Mouse (Mus musculus) CD8-positive naive resting alpha-beta T cell, adult 2 months (primary cell): ENCODE data around the gene Fam241a.
A peak's percentile ranks its signal among the peaks of the same experiment; 100 is the strongest.

ENCODE experiments used
- DNase-seq, 2 experiments: peaks; one replicate each; pipeline ENCODE4 v3.0.0; 2022; ENCODE audit warnings: low read depth in 2 of 2, low spot score in 2 of 2

Fam241a gene

GRCm38 (mm10) chr3:127837972-127838644 is 58.0 kb downstream of the Fam241a start:
- no peak for DNase-seq

- peak; percentile 97 to 98 for DNase-seq
These were observed 58.8 kb downstream of the Fam241a start, which contains the start of gene Ap1ar for GRCm38 (mm10) chr3:127837154-127837865. Gene Ap1ar, minus strand, starts transcription at chr3:127837523.

DNA sequence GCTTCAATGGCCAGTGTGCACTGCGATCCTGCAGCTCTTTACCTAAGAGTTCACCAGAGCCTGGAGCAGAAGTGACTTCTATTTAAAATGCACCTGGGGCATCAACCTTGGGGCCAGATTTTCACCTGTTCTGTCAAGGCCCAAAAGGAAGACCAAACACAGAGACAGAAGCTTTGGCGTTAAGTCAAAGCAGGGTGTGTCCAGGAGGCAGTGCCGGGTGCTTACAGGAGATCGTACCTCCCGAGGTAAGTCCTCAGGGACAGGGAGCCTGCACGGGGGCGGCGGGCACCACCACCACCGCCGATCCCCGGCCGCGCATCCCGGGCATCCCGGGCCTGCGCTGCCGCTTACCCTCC is 59.3 kb downstream of the Fam241a start:
- no peak for DNase-seq

DNA sequence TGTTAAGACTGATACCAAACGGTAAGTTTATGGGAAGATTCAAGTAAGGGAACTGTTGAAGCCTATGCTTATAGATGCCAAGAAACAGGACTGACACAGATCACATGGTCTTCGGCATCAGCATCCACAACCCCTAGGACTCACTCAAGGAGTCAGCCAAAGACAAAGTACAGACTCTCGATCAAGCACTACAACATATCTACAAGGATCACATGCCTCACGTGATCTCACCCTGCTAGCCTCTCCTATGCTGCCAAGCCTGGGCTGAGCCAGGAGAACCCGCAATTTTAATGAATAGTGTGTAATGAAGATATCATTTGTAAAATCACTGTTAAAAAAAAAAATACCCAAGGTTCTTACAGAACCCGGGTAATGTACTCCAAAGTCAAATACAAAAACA is 60.5 kb downstream of the Fam241a start:
- DNase-seq: no peak

DNA sequence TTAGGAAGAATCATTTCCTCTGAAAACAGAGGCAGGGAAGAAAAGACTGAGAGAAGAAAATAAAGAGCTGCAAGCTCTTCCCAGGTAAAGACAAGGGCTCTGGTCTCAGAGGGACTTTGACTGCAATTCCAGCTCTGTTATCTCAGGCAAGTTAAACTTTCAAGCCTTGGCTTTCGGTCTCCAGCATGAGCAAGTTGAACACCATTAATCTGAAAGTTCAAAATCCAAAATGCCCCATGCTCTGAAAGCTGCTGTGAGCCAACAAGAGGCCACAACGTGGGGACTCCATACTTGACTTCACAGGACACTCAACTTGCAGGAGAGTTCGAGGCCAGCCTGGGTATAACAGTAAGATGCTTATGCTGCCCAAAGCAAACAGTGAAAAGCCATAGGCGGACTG is 62.1 kb downstream of the Fam241a start:
- no peak for DNase-seq

- no peak for DNase-seq
These were observed 65.0 kb downstream of the Fam241a start for GRCm38 (mm10) chr3:127831079-127831478.

GRCm38 (mm10) chr3:127830183-127830582 is 65.9 kb downstream of the Fam241a start:
- no peak for DNase-seq

- DNase-seq: no peak
These were observed 69.0 kb downstream of the Fam241a start for GRCm38 (mm10) chr3:127827123-127827522.

- no peak for DNase-seq
These were observed 69.6 kb downstream of the Fam241a start for GRCm38 (mm10) chr3:127826503-127826902.

DNA sequence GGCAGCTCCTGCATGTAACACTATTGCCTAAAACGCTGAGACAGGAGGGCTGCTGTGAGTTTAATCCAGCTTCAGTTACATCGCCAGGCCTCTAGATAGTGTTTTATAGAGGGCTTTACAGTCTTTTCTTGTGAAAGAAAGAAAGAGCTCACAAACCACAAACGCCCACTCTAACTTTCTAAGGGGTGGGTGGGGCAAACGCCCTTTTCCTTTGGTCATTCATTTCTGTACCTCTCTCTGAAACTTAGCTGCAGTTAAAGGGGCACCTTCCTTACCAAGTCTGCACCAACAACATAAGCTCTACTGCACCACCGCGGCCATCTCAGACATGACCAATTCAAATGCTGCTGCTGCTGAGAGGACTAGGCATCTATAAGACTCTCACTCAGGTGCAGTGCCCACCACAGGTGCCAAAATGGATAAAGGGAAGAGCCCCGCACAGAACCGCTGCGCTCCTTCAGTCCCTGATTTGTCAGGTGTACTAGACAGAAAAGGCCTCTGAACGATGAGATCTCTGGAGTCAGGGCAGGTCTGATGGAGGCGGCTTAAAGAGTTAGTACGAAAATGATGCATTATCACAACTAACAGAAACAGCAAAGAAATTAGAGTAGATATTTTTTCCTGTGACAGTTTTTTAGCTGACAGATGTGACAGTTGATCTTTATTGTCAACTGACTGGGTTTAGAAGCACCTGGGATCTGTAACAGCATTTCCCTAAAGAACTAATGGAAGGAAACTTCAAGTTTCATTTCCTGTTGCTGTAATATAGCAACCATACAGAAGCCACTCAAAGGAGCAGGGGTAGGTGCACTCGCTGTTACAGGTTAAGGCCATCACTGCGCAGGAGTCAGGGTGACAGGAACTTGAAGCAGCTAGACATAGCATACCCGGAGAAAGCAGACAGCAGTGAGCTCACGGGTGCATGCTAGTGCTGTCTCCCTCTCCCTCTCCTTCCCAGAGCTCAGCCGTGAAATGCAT is 71.9 kb downstream of the Fam241a start:
- peak; percentile 41 to 45 for DNase-seq

GRCm38 (mm10) chr3:127821209-127821608 is 74.9 kb downstream of the Fam241a start:
- no peak for DNase-seq

DNA sequence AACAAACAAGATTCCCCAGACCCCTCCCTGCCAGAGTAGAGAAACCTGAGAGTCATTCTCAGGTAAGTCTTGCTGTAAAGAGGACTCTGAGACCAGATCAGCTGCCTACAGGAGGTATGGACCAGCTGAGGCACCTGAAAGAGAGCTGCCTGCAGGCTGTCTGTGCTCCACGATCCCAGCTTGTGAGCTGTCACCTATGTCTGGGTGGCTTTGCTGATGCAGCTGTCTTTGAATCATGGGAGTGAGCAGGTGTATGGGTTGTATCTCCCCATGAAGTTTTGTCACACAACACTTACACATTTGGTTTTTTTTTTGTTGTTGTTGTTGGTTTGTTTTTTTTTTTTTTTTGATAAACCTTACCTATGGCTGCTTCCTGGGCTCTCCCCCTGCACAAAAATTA is 75.7 kb downstream of the Fam241a start:
- DNase-seq: no peak
